Mouse (Mus musculus) cerebellum, adult 2 months (tissue): ENCODE results near the gene Epc2. TPM values are rescaled to one million over a fixed set of nuclear protein-coding genes. Genes with fewer than 3 reads are reported as not detected.
A peak's percentile ranks its signal among the peaks of the same experiment; 100 is the strongest.
"Not testable (repeated sequence)": the region's sequence is repeated elsewhere in the genome, so short reads cannot be mapped to it uniquely, and the experiment has no call there.

ENCODE experiments used
- DNase-seq, 2 experiments: peaks; one replicate each; pipeline ENCODE4 v3.0.0; 2021
- H3K27ac ChIP-seq: fragments of 200-500 bp; 2 replicates; pipeline ENCODE4 v1.5.1; 2012; ENCODE audit warnings: low read length, control low read depth, inconsistent platforms; ENCODE audit not compliant: insufficient read depth
- H3K27me3 ChIP-seq: fragments of 200-500 bp; 2 replicates; pipeline ENCODE4 v1.6.1; 2012; ENCODE audit warnings: inconsistent platforms, mild to moderate bottlenecking, low read length, moderate library complexity; ENCODE audit not compliant: control insufficient read depth, insufficient read depth
- H3K4me1 ChIP-seq: fragments of 200-500 bp; 2 replicates; pipeline ENCODE4 v1.6.1; 2011; ENCODE audit warnings: low read length; ENCODE audit not compliant: control insufficient read depth, insufficient read depth
- H3K4me3 ChIP-seq: fragments of 200-500 bp; replicated peaks from 2 replicates; pipeline ENCODE3; 2011; ENCODE audit warnings: mild to moderate bottlenecking, low read depth, low read length, control low read depth; ENCODE audit not compliant: insufficient read depth
- CTCF ChIP-seq: fragments of 200-500 bp; IDR thresholded peaks from 2 replicates; pipeline ENCODE4 v1.5.1; 2011; ENCODE audit warnings: low read depth, mild to moderate bottlenecking, control low read depth, low read length, moderate library complexity, borderline replicate concordance; ENCODE audit not compliant: insufficient read depth
- POLR2A ChIP-seq: fragments of 200-500 bp; IDR thresholded peaks from 2 replicates; pipeline ENCODE4 v1.6.1; 2011; ENCODE audit warnings: low read length, control low read depth, borderline replicate concordance; ENCODE audit not compliant: insufficient read depth
- WGBS: fragments of 180-500 bp; shearing (Covaris S2); methylation state at CpG from one replicate; pipeline ENCODE4 v1.1.7; 2018; 5-methylcytosine and 5-hydroxymethylcytosine counted together
- polyA plus RNA-seq: library from polyadenylated mRNA; depleted of rRNA; stranded (reverse); fragments of >200 nt; gene quantifications from 2 replicates; pipeline ENCODE4 v1.2.3, GENCODE M21; 2012

Gene Epc2
- polyA plus RNA-seq, 1 experiment, result 22.2 TPM

DNA sequence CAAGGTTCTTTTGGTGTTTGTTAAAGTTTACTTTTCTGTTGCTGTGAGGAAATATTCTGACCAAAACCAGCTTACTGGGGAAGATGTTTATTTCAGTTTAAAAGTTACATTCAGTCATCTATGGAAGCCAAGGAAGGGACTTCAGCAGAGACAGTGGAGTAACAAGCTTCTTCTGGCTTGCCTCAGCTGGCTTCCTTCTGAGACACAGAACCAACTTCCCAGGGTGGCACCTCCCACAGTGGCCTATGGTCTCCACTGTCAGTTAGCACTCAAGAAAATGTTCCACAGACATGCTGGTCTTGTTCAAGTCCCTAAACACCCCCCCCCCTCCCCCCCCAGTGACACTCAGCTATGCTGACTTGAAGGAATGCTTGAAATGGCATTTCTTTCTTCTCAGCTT lies 30.9 kb downstream of the Epc2 start:
- Histone ChIP-seq H3K4me3 (no peak overlapping the region), H3K27ac (no peak overlapping the region), H3K27me3 (no peaks in the 10 kb centered on the region), H3K4me1 (0 out of 2 replicates have a peak, but pooled peaks cover 2% of the 10 kb centered on the region)
- no peak for DNase-seq
- TF ChIP-seq CTCF (no peak), POLR2A (no peak)

DNA sequence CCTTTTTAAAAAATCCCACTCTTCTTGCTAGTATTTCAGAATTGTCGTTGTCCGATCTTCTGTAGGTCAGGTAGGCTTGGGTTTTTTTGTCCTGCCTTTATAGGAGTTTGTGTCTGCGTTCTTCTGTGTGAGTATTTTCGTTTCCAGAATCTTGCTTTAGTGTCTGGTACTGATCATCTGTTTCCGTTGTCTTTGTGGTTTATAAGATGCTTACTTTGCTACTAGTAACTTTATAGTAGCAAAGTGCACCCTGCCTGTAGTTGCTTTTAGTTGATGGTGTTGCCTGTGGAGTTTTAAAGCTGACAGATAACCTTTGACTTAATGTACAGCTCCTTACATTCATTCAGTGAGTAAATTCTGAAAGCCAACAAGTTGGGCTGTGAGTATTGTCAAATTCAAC lies 32.1 kb downstream of the Epc2 start:
- H3K4me1 ChIP-seq, result 0 out of 2 replicates have a peak, but pooled peaks cover 2% of the 10 kb centered on the region
- H3K27me3 ChIP-seq, result no peaks in the 10 kb centered on the region
- TF ChIP-seq CTCF (no peak), POLR2A (no peak)
- no peak for DNase-seq
- H3K4me3 ChIP-seq, result no peak overlapping the region
- H3K27ac ChIP-seq, result no peak overlapping the region
- 96% methylated on average over 5 of the region's 5 CpGs for WGBS

DNA sequence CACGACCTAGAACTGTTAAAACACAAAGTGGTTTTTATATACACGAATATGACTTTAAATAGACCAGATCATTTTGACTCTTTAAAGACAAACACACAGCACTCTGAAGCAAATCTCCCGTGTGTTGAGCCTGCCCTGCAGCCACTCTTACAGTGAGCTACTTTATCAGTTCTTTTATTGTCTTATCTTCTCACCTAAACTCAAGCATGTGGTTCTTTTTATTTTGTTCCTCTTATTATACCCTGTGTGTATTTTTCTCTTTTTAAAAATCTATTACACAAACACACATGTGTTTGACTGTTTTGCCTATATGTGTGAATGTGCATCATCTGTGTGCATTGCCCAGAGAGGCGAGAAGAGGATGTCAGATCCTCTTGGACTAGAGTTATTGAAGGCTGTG lies 50.1 kb downstream of the Epc2 start:
- Histone ChIP-seq H3K27ac (no peak overlapping the region), H3K27me3 (no peaks in the 10 kb centered on the region), H3K4me3 (no peak overlapping the region), H3K4me1 (no peaks in the 10 kb centered on the region)
- TF ChIP-seq POLR2A (no peak), CTCF (no peak)
- no peak for DNase-seq
- 68% methylated on average over 4 of the region's 4 CpGs for WGBS

DNA sequence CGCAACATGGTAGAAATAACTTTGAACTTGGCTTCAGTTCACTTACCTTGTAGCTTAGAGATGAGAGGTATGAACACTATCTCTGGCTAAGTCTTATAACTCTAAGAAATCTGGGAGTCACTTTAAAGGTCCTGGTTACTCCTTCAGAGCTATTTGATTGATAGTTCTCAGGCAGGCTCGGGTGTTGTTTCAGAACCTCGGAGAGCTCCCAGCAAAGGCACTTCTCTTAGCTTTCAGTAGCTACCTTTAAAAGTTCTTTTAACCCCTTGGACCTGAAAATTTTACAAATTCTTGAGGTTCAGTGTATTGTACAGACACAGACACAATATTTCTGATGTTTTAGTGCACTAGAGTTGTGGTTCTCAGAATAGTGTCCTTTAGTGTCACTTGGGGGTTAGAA lies 52.3 kb downstream of the Epc2 start:
- 80% methylated on average over 3 of the region's 3 CpGs for WGBS
- Histone ChIP-seq H3K4me1 (no peaks in the 10 kb centered on the region; the same call in 1 of the 2 replicates), H3K27me3 (no peaks in the 10 kb centered on the region), H3K4me3 (no peak overlapping the region), H3K27ac (no peak overlapping the region)
- TF ChIP-seq POLR2A, result no peak
- DNase-seq, result no peak

DNA sequence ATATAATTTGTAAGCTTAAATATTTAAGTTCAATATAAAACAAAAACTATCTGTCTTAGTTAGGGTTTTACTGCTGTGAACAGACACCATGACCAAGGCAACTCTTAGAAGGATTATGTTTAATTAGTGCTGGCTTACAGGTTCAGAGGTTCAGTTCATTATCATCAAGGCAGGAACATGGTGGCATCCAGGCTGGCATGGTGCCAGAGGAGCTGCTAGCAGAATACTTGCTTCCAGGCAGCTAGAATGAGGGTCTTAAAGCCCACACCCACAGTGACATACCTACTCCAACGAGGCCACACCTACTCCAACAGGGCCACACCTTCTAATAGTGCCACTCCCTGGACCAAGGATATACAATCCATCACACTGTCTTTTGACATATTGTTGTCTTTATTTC lies 53.9 kb downstream of the Epc2 start:
- not testable (repeated sequence) for H3K27ac ChIP-seq, DNase-seq, H3K27me3 ChIP-seq, H3K4me3 ChIP-seq, H3K4me1 ChIP-seq
- WGBS, result 79% methylated on average over 1 of the region's 1 CpGs

DNA sequence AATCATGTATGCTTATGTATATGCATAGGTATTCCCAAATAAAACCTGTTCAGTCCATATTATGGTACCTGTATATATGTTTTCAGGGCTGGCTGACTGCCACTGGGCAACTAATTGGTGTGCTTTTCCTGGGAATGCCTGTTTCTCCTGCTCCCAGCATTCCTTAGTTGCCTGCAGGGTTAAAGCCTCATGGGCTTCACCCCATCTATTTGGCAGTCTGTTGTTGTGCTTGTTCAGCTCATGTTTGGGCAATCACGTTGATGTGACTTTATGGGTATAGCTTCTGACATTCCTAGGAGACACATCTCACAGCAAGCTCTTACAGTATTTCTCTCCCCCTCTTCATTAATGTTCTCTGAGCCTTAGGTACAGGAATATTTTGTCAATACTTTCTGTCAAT lies 59.5 kb downstream of the Epc2 start:
- Histone ChIP-seq H3K27ac (no peak overlapping the region), H3K27me3 (no peaks in the 10 kb centered on the region), H3K4me1 (peaks cover 4% of the 10 kb centered on the region; the same call in 1 of the 2 replicates), H3K4me3 (no peak overlapping the region)
- DNase-seq, result no peak
- TF ChIP-seq POLR2A (no peak), CTCF (no peak)
- 6% methylated on average over 1 of the region's 1 CpGs for WGBS

DNA sequence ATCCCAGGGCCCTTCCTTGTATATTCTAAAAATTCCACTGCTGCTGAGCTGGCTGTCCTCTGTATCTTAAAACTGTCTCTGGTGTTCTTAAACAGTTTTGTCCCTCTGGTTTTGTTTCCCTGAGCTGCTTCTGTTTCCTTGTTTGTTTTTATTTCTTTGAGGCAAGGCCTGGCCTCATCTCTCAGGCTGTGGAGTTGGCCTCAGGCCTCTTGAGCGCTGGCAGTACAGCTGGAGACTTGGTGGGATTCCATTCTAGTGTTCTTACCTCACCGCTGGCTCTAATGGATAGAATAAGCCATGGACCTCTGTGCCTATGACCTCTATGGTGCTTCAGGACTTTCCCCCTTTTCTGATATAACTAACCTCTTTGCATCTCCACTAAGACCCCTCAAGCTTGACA lies 64.7 kb downstream of the Epc2 start:
- DNase-seq, result no peak
- WGBS, result 69% methylated on average over 2 of the region's 2 CpGs
- Histone ChIP-seq H3K4me3 (no peak overlapping the region), H3K4me1 (peaks cover 2% of the 10 kb centered on the region; the same call in 1 of the 2 replicates), H3K27ac (no peak overlapping the region), H3K27me3 (no peaks in the 10 kb centered on the region)
- TF ChIP-seq POLR2A (no peak), CTCF (no peak)

DNA sequence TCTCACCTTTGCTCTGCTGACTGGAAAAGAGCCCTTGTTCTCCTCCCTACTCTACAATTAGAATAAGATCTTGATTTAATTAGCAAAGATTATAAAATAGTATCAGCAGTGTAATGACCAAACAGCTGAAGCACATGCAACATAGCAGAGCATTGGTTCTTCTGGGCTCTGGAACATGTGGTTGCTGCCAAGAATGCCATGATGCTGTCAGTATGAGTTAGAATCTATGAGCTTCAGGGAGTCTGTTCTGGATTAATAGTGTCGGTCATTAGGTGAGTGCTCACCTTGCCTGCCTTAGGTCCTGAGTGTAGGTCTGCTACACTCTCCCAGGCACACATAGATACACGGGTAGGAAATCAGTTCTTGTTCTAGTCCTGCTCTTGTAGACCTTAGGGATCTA lies 69.1 kb downstream of the Epc2 start:
- DNase-seq, result peak in 1 of 2 experiments; percentile 44
- no peak overlapping the region for H3K4me3 ChIP-seq
- no peaks in the 10 kb centered on the region for H3K27me3 ChIP-seq
- TF ChIP-seq POLR2A, result no peak
- no peaks in the 10 kb centered on the region for H3K4me1 ChIP-seq
- no peak overlapping the region for H3K27ac ChIP-seq
- 21% methylated on average over 2 of the region's 2 CpGs for WGBS

DNA sequence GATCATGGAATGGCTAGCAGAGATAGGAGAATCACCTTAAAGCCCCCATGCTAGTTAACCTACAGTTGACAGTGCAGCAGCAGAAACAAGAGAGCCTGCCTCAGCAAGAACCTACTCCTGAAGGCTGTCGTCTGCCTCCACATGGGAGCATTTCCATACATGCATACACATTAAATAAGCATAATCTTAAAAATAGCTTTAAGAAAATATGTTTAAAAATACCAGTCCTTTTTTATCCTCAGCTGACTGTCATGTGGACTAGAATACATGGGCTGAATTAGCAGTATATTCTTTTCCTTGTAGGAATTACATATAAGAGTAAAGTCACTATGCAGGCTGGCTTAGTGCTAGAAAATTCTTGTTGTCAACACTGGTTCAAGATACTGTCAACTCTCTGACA lies 69.7 kb downstream of the Epc2 start:
- Histone ChIP-seq H3K27ac (no peak overlapping the region), H3K4me1 (no peaks in the 10 kb centered on the region), H3K27me3 (no peaks in the 10 kb centered on the region), H3K4me3 (no peak overlapping the region)
- DNase-seq, result no peak
- no peak for TF ChIP-seq CTCF
- WGBS, result 46% methylated on average over 1 of the region's 1 CpGs

DNA sequence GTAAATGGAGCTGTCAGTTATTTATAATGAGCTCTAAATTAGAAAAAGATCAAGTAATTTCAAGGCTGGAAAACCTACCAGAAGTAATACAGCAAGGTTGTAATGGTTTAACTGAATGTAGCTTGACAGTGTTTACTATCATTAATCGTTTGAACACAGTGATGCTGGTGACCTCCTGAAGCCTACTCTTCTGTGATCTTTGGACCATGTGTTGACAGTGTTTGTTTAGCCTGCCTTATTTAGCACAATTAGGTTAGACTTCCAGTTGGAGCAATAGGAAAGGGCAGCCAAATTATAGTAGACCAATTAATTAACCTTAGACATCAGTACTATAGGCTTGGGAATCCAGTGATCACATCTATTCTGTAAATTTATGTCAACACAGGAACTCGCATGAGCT lies 70.3 kb downstream of the Epc2 start:
- no peak for DNase-seq
- Histone ChIP-seq H3K4me3 (no peak overlapping the region), H3K27me3 (no peaks in the 10 kb centered on the region), H3K27ac (no peak overlapping the region), H3K4me1 (no peaks in the 10 kb centered on the region)
- no peak for TF ChIP-seq CTCF
- TF ChIP-seq POLR2A, result no peak
- 72% methylated on average over 2 of the region's 2 CpGs for WGBS
